Mouse (Mus musculus): ENCODE results near the gene Rabgef1.

GRCm38 (mm10) chr5:130149726-130150310 is 21.8 kb upstream of the Rabgef1 start:
- TF ChIP-seq CTCF (IDR thresholded peaks at IDR 0.05; ENCODE audit: low read depth) (no peak), EP300 (IDR thresholded peaks at IDR 0.05; ENCODE audit: low read depth) (no peak)

Measured in liver, postnatal 0 days (tissue).